Mouse (Mus musculus) megakaryocyte, embryonic 14.5 days (primary cell): ENCODE measurements around the gene Chrm1.
"Not testable (repeated sequence)": the region's sequence is repeated elsewhere in the genome, so short reads cannot be mapped to it uniquely, and the experiment has no call there.

Source experiments
- FLI1 ChIP-seq: IDR thresholded peaks from 2 replicates; pipeline ENCODE4 v1.6.1; 2012; ENCODE audit warnings: low read length, inconsistent platforms, mixed read lengths
- GATA1 ChIP-seq: IDR thresholded peaks from 3 replicates; pipeline ENCODE4 v1.6.1; 2012; ENCODE audit warnings: mixed read lengths, low read length, inconsistent platforms, borderline replicate concordance

DNA sequence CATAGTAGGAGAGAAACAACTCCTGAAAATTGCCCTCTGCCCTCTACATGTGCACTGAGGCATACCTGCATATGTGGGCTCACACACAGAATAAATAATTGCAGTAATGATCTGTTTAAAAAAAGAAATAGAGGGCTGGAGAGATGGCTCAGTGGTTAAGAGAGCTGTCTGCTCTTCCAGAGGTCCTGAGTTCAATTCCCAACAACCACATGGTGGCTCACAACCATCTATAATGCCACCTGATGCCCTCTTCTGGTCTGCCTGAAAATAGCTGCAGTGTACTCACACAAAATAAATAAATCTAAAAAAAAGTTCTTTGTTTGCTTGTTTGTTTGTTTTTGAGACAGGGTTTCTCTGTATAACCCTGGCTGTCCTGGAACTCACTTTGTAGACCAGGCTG, 55.4 kb downstream of the Chrm1 start:
- not testable (repeated sequence) for TF ChIP-seq GATA1, FLI1
